Mouse (Mus musculus): Measurements from ENCODE around the gene Tmem184b.

DNA sequence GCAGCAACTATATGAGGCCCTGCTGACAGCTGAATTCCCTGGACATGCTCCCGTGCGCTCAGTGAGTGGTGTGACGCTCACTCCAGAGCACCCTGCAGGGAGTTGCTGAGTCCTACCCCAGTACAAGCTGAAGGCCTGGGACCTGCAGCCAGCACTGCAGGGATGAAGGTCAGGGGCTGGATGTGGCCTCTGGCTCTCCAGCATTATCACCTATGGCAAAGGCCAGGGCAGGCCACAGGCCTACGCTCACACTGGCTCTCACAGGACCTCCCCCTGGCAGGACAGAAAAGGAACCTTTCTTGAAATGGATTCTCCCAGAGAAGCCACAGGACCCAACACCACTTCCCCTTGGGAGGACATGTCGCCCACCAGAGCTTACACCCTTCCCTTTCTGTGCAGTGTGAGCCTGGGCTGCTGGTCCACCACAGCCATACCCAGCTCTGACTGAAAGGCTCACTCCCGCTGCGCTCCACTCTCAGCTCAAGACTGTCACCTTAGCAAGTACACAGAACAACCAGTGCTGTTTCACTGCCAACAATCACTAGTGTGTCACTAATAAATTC is 33.0 kb downstream of the Tmem184b start:
- TF ChIP-seq CTCF (IDR thresholded peaks at IDR 0.05; ENCODE audit: extremely low read depth, insufficient read length, insufficient replicate concordance, low read depth, low read length) = no peak
- TF ChIP-seq POLR2A (IDR thresholded peaks at IDR 0.05; ENCODE audit: low read depth, low read length) = no peak

Data from small intestine, adult 2 months (tissue).